Mouse (Mus musculus): ENCODE measurements around the gene Specc1. TPM values are rescaled to one million over a fixed set of nuclear protein-coding genes. Genes with fewer than 3 reads are reported as not detected.

The Specc1 gene
- polyA plus RNA-seq, 1 experiment from 2014 or later = 8.0 TPM

DNA sequence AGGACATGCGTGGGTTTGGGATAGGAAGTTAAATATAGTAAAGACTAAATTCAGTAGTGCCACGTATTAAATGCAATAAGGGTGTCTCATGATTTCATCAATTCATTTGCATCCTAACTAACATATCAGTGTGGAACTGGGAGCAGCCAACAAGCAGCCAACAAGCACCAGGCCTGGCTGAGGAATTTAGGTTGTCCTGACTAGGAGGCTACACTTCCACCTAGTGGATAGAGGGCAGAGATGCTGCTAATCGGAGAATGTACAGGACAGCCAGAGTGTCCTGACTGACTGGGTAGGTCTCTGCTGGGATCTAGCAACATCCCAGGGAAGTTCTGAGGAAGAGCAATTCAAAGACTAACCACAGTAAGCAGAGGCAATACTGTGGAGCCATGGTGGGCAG, 88.1 kb downstream of the Specc1 start:
- peaks cover 2% of the 10 kb centered on the region for H3K27me3 ChIP-seq (ENCODE audit: control insufficient read depth, insufficient read depth, low read depth, low read length)
- WGBS = 46% methylated on average over 3 of the region's 3 CpGs
- no peak for ATAC-seq
- no peaks in the 10 kb centered on the region for H3K4me1 ChIP-seq (ENCODE audit: control insufficient read depth, insufficient read depth, low read length)
- H3K27ac ChIP-seq (ENCODE audit: low read length) = no peak overlapping the region
- H3K9ac ChIP-seq (ENCODE audit: low read depth, low read length) = no peak overlapping the region
- no peak overlapping the region for H3K4me3 ChIP-seq (ENCODE audit: low read depth, low read length)
- no peaks in the 10 kb centered on the region for H3K9me3 ChIP-seq (replicated peaks; ENCODE audit: control insufficient read depth, low read length, poor library complexity, severe bottlenecking)
- no peaks in the 10 kb centered on the region for H3K36me3 ChIP-seq (ENCODE audit: control insufficient read depth, insufficient read depth, low read length)
- no peak overlapping the region for H3K4me2 ChIP-seq (ENCODE audit: low read length)

DNA sequence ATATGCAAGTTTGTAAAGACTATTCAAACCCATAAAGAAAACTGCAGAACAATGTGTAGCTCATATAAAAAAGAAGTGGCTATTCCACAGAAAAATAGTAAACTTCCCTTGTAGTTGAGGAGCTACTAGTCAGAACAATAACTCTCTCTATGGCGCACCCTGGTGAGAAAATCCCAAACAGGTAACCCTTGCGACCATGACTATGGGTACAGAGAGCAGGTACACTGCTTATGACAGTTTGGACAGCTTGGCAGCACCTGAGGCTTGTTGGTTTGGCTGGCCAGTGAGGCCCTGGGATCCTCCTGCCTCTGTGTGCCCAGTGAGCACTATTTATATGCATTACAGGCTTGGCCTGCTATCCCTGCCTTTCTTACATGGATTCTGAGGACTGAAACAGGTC, 89.4 kb downstream of the Specc1 start:
- no peak overlapping the region for H3K4me3 ChIP-seq (ENCODE audit: low read depth, low read length)
- H3K27me3 ChIP-seq (ENCODE audit: control insufficient read depth, insufficient read depth, low read depth, low read length) = peaks cover 2% of the 10 kb centered on the region
- WGBS = 52% methylated on average over 2 of the region's 2 CpGs
- no peak overlapping the region for H3K9ac ChIP-seq (ENCODE audit: low read depth, low read length)
- no peak overlapping the region for H3K4me2 ChIP-seq (ENCODE audit: low read length)
- no peak overlapping the region for H3K27ac ChIP-seq (ENCODE audit: low read length)
- H3K36me3 ChIP-seq (ENCODE audit: control insufficient read depth, insufficient read depth, low read length) = no peaks in the 10 kb centered on the region
- no peak for ATAC-seq
- no peaks in the 10 kb centered on the region for H3K9me3 ChIP-seq (replicated peaks; ENCODE audit: control insufficient read depth, low read length, poor library complexity, severe bottlenecking)
- H3K4me1 ChIP-seq (ENCODE audit: control insufficient read depth, insufficient read depth, low read length) = no peaks in the 10 kb centered on the region

DNA sequence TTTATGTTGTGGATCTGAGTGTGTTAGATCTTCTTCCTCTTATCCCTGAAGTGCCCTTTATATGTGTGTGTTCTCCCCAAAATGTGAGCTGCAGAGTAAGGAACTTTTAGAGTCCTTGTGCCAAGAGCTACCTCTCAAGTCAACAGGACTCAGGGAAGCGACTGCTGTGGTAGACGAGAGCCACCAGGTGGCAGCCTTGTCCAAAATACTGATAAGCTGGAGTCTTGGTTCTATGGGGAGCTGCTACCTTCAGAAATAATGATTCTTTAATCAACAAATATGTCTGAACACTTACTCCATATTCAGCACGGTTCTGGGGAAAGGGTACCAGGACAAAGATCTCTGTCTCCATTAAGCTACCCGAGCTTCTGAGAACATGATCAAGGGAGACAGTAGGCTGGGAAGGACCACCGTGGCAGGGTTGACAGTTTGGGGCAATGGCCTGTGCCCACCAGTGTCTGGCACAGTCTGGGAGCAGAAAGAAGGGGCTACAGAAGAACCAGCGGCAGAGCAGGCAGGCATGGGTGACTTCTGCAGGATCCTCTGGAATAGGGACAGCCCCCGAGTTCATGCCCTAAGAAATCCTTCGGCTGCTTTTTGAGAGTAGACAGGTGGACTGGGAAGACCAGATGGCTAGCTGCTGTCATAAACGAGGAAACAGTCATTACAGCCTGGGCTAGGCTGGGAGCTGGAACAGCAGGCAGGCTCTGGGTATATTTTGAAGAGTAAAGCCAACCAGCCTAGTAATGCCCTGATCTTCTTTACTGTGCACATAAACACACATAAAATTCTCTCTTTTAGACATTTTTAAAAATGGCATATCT, 91.5 kb downstream of the Specc1 start:
- H3K36me3 ChIP-seq (ENCODE audit: control insufficient read depth, insufficient read depth, low read length) = no peaks in the 10 kb centered on the region
- H3K4me1 ChIP-seq (ENCODE audit: control insufficient read depth, insufficient read depth, low read length) = no peaks in the 10 kb centered on the region
- no peak overlapping the region for H3K4me2 ChIP-seq (ENCODE audit: low read length)
- H3K27me3 ChIP-seq (ENCODE audit: control insufficient read depth, insufficient read depth, low read depth, low read length) = peaks cover 2% of the 10 kb centered on the region
- no peak overlapping the region for H3K4me3 ChIP-seq (ENCODE audit: low read depth, low read length)
- no peak for ATAC-seq
- 39% methylated on average over 9 of the region's 9 CpGs for WGBS
- H3K9ac ChIP-seq (ENCODE audit: low read depth, low read length) = no peak overlapping the region
- H3K27ac ChIP-seq (ENCODE audit: low read length) = no peak overlapping the region
- H3K9me3 ChIP-seq (replicated peaks; ENCODE audit: control insufficient read depth, low read length, poor library complexity, severe bottlenecking) = no peaks in the 10 kb centered on the region

DNA sequence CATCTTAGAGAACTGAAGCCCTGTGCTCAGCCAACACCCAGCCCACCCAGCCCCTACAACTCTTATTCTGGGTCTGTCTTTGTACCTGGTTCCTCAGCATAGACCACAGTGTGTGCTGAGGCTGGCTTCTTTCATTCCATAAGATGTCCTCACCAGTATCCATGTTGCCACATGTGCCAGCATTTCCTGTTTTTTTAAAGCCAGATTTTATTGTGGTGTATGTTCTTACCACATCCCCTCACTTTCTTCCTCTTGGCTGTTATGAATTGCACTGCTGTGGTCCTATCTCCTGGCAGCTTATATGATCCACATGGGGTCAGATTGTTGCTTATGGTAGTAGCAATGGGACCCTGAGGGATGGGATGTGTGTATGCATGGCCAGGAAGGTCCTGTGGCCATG, 92.6 kb downstream of the Specc1 start:
- no peaks in the 10 kb centered on the region for H3K9me3 ChIP-seq (replicated peaks; ENCODE audit: control insufficient read depth, low read length, poor library complexity, severe bottlenecking)
- H3K27me3 ChIP-seq (ENCODE audit: control insufficient read depth, insufficient read depth, low read depth, low read length) = peaks cover 2% of the 10 kb centered on the region
- ATAC-seq = no peak
- no peak overlapping the region for H3K9ac ChIP-seq (ENCODE audit: low read depth, low read length)
- H3K36me3 ChIP-seq (ENCODE audit: control insufficient read depth, insufficient read depth, low read length) = no peaks in the 10 kb centered on the region
- no peak overlapping the region for H3K4me2 ChIP-seq (ENCODE audit: low read length)
- no peak overlapping the region for H3K4me3 ChIP-seq (ENCODE audit: low read depth, low read length)
- H3K27ac ChIP-seq (ENCODE audit: low read length) = no peak overlapping the region
- H3K4me1 ChIP-seq (ENCODE audit: control insufficient read depth, insufficient read depth, low read length) = no peaks in the 10 kb centered on the region

DNA sequence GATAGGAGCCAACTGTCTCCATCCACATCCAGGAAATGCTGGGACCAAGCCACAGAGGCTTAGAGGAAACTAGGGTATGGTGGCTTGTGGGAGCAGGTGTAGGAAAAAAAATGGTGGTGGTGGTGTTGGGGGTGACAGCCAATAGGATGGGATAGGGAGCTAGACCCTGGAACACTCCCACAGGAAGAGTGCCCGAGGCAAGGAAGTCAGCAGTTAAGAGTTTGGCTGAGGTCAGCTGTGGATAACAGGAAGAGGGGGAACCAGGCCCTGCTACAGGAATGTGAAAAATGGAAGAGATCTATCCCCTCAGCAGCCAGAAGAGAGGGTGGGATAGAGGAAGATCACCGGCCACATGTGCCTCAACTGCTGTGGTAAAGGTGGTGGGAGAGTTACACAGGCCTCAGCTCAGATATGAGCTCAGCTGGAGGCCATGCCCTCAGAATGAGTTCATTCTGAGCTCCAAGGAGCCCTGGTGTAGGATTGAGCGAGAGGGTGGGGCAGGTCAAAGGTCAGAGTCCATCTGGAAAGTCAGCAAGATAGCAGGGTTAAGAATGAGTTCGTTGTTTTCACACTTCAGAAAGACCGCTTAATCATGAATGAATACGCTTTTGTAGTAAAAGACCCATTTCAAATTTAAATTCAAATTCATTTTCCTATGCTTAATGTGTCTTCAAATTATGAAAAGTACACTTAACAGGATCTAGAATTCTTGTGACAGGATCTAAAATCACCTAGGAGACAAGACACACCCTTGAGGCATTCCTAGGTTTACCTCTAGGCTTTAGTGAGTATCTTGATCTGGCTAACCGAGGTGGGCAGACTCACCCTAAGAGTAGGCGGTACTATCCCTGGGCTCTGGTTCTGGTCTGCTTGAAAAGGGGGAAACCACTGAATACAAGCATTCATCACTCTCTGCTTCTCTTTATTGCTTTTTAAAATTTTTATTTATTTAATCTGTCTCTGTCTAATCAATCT, 94.1 kb downstream of the Specc1 start:
- peaks cover 2% of the 10 kb centered on the region for H3K27me3 ChIP-seq (ENCODE audit: control insufficient read depth, insufficient read depth, low read depth, low read length)
- H3K4me3 ChIP-seq (ENCODE audit: low read depth, low read length) = no peak overlapping the region
- H3K9me3 ChIP-seq (replicated peaks; ENCODE audit: control insufficient read depth, low read length, poor library complexity, severe bottlenecking) = no peaks in the 10 kb centered on the region
- H3K4me1 ChIP-seq (ENCODE audit: control insufficient read depth, insufficient read depth, low read length) = no peaks in the 10 kb centered on the region
- ATAC-seq = no peak
- H3K36me3 ChIP-seq (ENCODE audit: control insufficient read depth, insufficient read depth, low read length) = no peaks in the 10 kb centered on the region
- no peak overlapping the region for H3K9ac ChIP-seq (ENCODE audit: low read depth, low read length)
- H3K4me2 ChIP-seq (ENCODE audit: low read length) = no peak overlapping the region
- WGBS = 65% methylated on average over 8 of the region's 8 CpGs
- no peak overlapping the region for H3K27ac ChIP-seq (ENCODE audit: low read length)

GRCm38 (mm10) chr11:62051487-62051886, 94.9 kb downstream of the Specc1 start:
- Histone ChIP-seq H3K27me3 (ENCODE audit: control insufficient read depth, insufficient read depth, low read depth, low read length) (peaks cover 2% of the 10 kb centered on the region; the same call in 1 of the 2 replicates), H3K36me3 (ENCODE audit: control insufficient read depth, insufficient read depth, low read length) (no peaks in the 10 kb centered on the region), H3K27ac (ENCODE audit: low read length) (no peak overlapping the region), H3K9me3 (replicated peaks; ENCODE audit: control insufficient read depth, low read length, poor library complexity, severe bottlenecking) (no peaks in the 10 kb centered on the region), H3K4me3 (ENCODE audit: low read depth, low read length) (no peak overlapping the region), H3K9ac (ENCODE audit: low read depth, low read length) (no peak overlapping the region), H3K4me1 (ENCODE audit: control insufficient read depth, insufficient read depth, low read length) (no peaks in the 10 kb centered on the region), H3K4me2 (ENCODE audit: low read length) (no peak overlapping the region)
- WGBS = 93% methylated on average over 4 of the region's 4 CpGs
- no peak for ATAC-seq

DNA sequence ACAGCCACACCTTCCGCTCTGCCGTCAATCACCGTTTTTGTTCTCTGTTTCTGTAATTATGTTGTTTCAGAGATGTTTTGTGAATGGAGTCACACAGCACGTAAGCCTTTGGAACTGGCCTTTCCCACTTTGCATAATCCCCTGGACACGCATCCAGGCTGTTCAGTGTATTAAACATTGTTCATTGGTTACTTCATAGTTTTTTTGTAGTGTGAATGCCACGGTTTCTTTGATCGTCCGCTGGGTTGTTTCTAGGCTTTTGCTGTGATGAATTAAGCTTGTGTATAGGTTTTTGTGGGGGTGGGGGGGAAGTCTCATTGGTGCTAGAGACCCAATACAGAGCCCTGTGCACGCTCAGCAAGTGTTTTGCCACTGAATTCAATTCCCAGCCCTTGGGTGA, 97.4 kb downstream of the Specc1 start:
- no peak overlapping the region for H3K4me2 ChIP-seq (ENCODE audit: low read length)
- 9% methylated on average over 9 of the region's 9 CpGs for WGBS
- no peak for ATAC-seq

DNA sequence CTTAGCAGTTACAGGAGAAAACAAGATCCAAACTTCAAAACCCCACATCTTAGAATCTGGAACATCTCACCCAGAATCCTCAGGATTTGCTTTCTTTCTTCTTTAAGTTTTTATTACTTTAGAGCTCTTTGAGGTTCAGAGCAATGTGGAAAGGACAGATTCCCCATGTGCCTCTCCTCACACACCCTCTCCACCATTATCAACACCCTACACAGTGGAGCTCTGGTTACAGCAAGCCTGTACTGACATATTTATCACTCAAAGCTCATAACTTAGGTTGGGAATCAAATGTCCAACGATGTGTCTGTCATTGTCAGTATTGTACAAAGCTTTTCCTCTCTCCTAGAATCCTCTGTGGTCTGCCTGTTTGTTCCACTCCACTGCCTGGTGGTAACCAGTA, 108.0 kb downstream of the Specc1 start:
- no peak for ATAC-seq
- H3K9me3 ChIP-seq (replicated peaks; ENCODE audit: control insufficient read depth, low read length, poor library complexity, severe bottlenecking) = no peaks in the 10 kb centered on the region
- H3K4me2 ChIP-seq (ENCODE audit: low read length) = no peak overlapping the region
- WGBS = 62% methylated on average over 1 of the region's 1 CpGs
- H3K36me3 ChIP-seq (ENCODE audit: control insufficient read depth, insufficient read depth, low read length) = no peaks in the 10 kb centered on the region
- no peak overlapping the region for H3K4me3 ChIP-seq (ENCODE audit: low read depth, low read length)
- no peaks in the 10 kb centered on the region for H3K4me1 ChIP-seq (ENCODE audit: control insufficient read depth, insufficient read depth, low read length)
- H3K27me3 ChIP-seq (ENCODE audit: control insufficient read depth, insufficient read depth, low read depth, low read length) = no peaks in the 10 kb centered on the region
- no peak overlapping the region for H3K9ac ChIP-seq (ENCODE audit: low read depth, low read length)
- H3K27ac ChIP-seq (ENCODE audit: low read length) = no peak overlapping the region

More for the DNA sequence above, 97.4 kb downstream of the Specc1 start:
- H3K36me3 ChIP-seq (ENCODE audit: control insufficient read depth, insufficient read depth, low read length) = no peaks in the 10 kb centered on the region
- H3K9me3 ChIP-seq (replicated peaks; ENCODE audit: control insufficient read depth, low read length, poor library complexity, severe bottlenecking) = no peaks in the 10 kb centered on the region
- H3K27ac ChIP-seq (ENCODE audit: low read length) = no peak overlapping the region
- H3K4me1 ChIP-seq (ENCODE audit: control insufficient read depth, insufficient read depth, low read length) = no peaks in the 10 kb centered on the region
- no peak overlapping the region for H3K4me3 ChIP-seq (ENCODE audit: low read depth, low read length)
- peaks cover 2% of the 10 kb centered on the region; the same call in 1 of the 2 replicates for H3K27me3 ChIP-seq (ENCODE audit: control insufficient read depth, insufficient read depth, low read depth, low read length)
- no peak overlapping the region for H3K9ac ChIP-seq (ENCODE audit: low read depth, low read length)

DNA sequence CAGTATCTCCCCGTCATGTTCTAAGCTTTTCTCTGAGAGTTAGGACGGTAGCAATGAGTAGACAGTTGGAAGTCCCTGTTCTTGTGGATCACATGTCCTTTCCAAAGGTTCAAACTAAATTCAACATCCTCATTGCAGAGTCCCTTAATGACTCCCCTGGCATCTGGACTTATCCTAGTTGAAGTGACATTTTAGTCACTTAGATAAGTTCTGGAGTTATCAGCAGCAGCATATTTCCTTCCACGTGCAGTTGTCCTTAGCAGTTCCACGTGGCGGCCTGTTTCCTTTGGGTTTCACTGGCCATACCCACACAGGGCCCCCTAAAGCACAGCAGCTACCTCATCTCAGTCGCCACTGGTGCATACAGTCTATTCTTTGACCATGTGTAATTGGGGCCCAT, 109.1 kb downstream of the Specc1 start:
- H3K4me2 ChIP-seq (ENCODE audit: low read length) = no peak overlapping the region
- H3K36me3 ChIP-seq (ENCODE audit: control insufficient read depth, insufficient read depth, low read length) = no peaks in the 10 kb centered on the region
- H3K4me1 ChIP-seq (ENCODE audit: control insufficient read depth, insufficient read depth, low read length) = no peaks in the 10 kb centered on the region
- H3K4me3 ChIP-seq (ENCODE audit: low read depth, low read length) = no peak overlapping the region
- no peaks in the 10 kb centered on the region for H3K27me3 ChIP-seq (ENCODE audit: control insufficient read depth, insufficient read depth, low read depth, low read length)
- H3K27ac ChIP-seq (ENCODE audit: low read length) = no peak overlapping the region
- no peak for ATAC-seq
- WGBS = 79% methylated on average over 6 of the region's 6 CpGs
- H3K9ac ChIP-seq (ENCODE audit: low read depth, low read length) = no peak overlapping the region
- no peaks in the 10 kb centered on the region for H3K9me3 ChIP-seq (replicated peaks; ENCODE audit: control insufficient read depth, low read length, poor library complexity, severe bottlenecking)

Measured in midbrain, embryonic 16.5 days (tissue).